Mouse (Mus musculus) olfactory bulb, adult 2 months (tissue): ENCODE measurements around the gene Gbp3.

ENCODE experiments used
- CTCF ChIP-seq: fragments of 200-500 bp; IDR thresholded peaks from 2 replicates; pipeline ENCODE4 v1.5.1; 2012; ENCODE audit warnings: low read depth, mild to moderate bottlenecking, low read length, moderate library complexity; ENCODE audit not compliant: insufficient read depth
- POLR2A ChIP-seq: fragments of 200-500 bp; IDR thresholded peaks from 2 replicates; pipeline ENCODE4 v1.6.1; 2012; ENCODE audit warnings: mild to moderate bottlenecking, low read depth, low read length, moderate library complexity; ENCODE audit not compliant: insufficient read depth

DNA sequence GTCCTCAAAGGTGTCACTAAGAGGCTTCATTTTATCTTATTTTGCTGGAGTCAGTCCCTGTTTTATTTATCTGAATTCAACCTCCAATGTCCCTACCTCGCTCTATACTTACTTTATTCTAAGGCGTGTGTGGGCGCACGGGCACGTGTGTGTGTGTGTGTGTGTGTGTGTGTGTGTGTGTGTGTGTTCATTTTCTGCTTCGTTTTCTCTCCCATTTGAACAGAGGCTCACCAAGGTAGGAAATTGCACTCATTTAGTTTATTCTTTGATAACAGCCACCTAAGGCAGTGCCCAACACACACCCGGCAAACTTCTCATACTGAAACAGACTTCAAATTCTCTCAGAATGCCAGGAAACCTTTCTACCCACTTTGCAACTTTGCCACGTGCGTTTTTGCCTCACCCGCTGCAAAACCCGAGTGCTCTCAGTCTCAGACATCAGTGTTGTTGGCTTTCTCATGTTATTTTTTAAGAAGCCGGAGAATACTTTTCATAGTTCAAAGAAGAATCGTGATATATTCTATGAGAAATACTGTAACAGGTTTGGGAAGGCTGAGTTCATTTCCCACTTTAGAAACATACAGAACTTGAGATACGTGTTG, 1.3 kb downstream of the Gbp3 start:
- TF ChIP-seq CTCF (no peak), POLR2A (no peak)
